Mouse (Mus musculus): ENCODE data around the gene Il1rapl2.

GRCm38 (mm10) chrX:137809526-137809925, 239.1 kb downstream of the Il1rapl2 start:
- TF ChIP-seq CTCF (IDR thresholded peaks at IDR 0.05; ENCODE audit: low read depth), result no peak
- no peak for TF ChIP-seq EP300 (IDR thresholded peaks at IDR 0.05; ENCODE audit: low read depth)

Data from liver, embryonic 14.5 days (tissue).